Mouse (Mus musculus) kidney, adult 11 months (tissue): ENCODE measurements around the gene Tead2.
"Not testable (repeated sequence)": the region's sequence is repeated elsewhere in the genome, so short reads cannot be mapped to it uniquely, and the experiment has no call there.

ENCODE experiments used
- DNase-seq: peaks from one replicate; pipeline ENCODE4 v3.0.0; 2022

Gene Tead2

DNA sequence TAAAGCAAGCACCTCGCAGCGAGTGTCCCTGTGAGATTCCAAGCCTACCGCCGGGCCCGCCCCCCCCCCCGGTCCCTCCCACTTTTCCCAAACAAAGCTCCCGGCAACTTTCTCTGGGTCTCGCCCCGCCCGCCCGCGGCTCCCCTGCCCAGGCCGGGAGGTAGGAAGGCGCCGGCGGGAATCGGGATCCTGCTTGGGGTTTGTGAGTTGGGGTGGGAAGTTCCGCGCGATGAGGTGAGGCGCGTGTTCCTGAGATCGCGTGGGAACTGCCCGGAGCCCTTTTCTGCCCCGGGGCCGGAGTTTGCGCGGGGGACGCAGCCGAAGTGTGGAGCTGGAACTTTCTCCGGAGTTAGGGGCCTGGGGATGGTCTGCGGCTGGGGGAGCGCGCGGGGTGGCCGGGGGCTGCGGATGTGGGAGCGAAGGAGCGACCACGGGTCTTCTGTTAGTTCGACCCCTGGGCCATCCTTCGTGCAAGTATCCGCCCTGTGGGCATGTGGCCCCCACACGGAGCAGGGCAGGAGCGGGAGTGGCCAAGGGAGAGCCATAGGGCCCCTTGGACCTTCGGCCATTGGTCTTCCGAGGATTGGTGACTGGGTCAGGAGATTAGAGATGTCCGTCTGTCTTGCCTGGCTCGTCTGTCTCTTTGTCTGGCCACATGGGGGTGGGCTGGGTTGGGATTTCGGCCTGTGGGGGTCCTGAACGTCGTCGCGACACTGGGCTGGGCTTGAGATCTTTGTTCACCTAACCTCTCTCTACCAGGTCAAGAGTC is at the start of gene Tead2:
Gene Tead2 (plus strand): TSS at position 81 of the 769 bp plus-strand sequence.
- no peak for DNase-seq

DNA sequence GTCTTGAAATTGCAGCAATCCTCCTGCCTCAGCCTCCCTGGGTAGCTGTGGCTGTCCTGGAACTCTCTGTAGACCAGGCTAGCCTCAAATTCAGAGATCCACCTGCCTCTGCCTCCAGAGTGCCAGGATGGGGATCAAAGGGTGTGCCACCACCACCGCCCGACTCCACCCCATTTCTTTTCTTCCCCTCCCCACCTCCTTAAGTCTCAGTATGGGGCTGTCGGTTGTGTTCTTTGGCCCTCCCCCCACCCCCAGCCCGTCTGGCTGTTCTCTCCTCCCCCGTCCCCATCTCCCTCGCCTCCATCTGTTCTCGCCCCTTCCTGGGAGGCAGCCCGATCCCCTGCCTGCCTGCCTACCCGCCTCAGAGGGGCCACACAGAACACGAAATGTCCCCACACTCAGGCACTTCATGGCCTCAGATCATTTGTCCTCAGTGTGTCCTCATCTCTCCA is 48.6 kb upstream of the Tead2 start:
- DNase-seq: no peak

DNA sequence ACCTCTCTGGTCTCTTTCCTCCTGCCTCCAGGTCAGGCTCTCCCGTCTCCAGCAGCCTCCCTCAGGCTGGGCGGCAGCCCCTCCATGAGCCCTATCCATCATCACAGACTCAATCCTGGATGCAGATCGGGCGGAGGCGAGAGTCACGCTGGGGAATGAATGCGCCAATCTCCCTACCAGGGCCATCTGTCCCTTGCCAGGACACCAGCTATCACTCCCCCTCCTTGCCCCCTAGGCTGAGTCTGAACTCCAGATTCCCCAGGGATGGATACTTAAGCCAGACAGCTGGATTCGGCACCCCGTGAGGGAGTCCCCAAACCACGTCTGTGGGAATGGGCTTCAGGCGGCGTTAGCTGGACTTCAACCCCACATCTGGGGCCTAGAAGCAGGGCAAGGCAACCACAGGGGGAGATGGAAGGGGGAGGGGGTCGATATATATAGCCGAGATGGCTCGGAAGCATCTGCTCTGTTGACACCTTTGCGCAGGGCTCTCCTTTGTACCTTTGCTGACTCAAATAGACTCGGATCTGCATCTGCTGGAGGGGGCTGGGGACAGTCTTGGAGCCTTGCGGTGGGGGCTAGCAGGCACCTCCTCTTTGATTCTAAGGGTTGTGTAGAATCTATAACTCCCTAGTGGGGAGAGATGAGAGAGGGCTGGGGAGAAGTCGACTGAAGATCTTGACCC is 47.6 kb upstream of the Tead2 start:
- DNase-seq: no peak

DNA sequence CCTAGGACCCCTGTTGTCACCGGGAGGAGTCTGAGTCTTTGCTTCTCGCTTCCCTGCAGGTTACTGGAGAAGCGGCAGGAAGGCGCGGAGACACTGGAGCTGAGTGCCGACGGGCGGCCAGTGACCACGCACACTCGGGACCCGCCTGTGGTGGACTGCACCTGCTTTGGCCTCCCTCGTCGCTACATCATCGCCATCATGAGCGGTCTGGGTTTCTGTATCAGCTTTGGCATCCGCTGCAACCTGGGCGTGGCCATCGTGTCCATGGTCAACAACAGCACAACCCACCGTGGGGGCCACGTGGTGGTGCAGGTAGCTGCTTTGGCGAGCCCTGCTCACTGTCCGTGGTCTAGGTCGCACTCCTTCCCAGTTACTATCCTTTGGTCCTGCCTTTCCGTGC is 46.9 kb upstream of the Tead2 start:
- DNase-seq: no peak

DNA sequence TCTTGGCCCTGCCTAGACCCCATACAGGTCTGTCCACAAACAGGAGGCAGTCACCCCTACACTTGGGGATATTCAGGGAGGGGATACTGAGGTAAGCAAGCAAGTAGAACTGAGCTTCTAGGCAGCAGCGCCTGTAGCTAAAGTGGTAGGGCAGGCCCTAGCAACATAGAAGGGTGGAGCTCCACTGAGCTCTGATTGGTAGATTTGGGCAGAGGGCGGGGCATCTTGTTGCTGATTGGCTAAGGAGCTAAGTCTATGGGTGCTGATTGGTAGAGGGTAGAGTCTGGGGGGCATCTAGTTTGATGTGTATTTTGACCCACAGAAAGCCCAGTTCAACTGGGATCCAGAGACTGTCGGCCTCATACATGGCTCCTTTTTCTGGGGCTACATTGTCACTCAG is 46.1 kb upstream of the Tead2 start:
- DNase-seq: no peak

DNA sequence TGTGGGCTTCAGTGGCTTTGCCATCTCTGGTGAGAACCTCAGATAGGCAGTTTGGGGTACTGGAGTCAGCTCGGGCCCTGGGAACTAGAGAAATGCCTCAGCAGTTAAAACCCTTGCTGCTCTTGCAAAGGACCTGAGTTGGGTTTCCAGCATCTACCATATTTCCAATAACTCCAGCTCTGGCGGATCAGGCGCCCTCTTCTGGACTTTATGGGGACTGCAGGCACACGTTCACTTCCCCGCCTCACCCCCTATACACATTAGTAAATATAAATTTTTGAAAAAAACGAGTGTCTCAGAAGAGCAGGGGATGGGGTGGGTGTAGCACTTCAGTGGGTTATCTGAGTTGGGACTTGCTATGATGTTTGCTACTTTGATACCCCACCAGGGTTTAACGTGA is 42.6 kb upstream of the Tead2 start:
- DNase-seq: no peak

DNA sequence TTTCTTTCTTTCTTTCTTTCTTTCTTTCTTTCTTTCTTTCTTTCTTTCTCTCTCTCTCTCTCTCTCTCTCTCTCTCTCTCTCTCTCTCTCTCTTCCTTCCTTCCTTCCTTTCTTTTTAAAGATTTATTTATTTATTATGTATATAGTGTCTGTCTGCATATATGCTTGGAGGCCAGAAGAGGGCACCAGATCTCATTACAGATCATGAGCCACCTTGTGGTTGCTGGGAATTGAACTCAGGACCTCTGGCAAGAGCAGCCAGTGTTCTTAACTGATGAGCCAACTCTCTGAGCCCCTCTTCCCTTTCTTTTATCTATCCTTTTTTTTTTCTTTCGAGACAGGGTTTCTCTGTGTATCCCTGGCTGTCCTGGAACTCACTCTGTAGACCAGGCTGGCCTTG is 41.8 kb upstream of the Tead2 start:
- not testable (repeated sequence) for DNase-seq

DNA sequence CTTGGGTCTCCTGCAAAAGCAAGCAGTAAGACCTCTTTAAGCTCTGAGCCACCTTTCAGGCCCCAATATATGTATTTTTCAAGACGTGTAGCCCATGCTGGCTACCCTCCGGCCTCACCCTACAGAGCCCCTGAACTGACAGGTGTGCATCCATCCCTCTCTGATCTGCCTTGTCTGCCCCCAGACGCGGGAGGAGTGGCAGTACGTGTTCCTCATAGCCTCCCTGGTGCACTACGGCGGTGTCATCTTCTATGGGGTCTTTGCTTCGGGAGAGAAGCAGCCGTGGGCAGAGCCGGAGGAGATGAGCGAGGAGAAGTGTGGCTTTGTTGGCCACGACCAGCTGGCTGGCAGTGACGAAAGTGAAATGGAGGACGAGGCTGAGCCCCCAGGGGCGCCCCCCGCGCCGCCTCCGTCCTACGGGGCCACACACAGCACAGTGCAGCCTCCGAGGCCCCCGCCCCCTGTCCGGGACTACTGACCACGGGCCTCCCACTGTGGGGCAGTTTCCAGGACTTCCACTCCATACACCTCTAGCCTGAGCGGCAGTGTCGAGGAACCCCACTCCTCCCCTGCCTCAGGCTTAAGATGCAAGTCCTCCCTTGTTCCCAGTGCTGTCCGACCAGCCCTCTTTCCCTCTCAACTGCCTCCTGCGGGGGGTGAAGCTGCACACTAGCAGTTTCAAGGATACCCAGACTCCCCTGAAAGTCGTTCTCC is 40.8 kb upstream of the Tead2 start:
- no peak for DNase-seq

DNA sequence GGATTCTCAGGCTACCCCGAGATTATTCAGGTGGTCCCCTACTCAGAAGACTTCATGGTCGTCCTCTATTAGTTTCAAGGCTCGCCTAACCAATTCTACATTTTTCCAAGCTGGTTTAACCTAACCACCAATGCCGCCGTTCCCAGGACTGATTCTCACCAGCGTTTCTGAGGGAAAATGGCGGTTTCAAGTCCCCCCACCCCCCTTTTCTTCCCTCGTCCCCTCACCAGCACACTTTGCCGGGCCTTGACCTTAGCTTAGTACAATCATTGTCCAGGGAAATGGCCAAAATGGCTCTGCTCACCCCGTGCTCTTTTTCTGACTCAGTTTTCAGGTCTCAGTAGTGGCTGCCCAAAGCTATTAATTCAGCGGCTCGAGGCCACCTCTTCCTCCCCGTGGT is 40.2 kb upstream of the Tead2 start:
- no peak for DNase-seq

DNA sequence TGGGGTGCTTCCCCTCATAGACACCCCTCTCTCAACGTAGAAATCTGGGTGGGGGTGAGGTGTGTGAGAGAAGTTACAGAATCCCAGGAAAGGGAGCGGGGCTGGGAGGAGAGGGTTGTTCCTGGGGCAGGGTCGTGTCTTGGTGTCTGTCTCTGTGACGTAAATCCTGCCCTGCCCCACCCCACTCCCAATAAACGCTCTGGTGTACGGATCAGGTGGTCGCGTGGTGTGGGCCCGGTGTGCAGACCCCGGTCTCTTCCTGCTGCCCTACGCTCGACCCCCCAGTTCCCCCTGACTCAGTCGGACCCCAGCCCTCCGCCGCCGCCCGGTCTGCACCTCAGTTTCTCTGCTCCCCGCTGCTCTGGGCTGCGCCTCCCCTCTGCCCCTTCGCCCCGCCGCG is 39.6 kb upstream of the Tead2 start:
- no peak for DNase-seq

DNA sequence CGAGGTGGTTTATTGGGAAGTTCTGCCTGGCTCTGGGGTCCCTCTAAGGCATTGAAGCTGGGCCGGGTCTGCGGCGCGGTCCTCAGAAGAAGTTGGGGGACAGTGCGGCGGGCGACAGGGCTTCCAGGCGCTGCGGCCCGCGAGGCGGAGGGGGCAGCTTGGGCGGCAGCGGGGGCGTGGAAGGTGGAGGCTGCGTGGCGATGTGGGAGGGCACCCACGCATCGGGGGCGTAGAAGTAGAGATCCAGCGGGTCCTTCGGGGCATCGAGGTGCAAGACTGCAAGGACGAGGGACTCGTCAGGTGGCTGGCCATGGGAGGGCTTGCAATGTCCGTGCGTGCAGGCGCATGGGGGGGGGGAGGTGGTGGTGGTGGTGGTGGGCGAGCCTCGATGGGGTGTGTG is 39.2 kb upstream of the Tead2 start:
- DNase-seq: no peak

DNA sequence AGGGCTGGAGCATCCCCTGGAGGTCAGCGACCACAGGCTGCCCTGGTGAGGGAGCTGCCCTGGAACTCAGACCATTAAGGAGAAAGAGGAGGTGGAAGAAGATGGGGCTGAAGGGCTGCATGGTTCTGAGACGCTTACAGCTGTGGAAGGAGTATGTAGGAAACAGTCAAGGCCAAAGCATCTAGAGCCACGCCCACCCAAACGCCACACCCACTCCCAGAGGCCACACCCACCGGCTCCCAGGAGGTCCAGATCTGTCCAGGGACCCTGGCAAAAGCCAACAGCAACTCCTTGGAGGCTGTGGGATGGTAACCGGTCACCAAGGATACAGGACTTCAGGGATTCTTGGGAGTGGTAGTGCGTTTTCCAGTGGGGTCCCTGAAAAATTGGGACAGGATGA is 37.0 kb upstream of the Tead2 start:
- DNase-seq: no peak

DNA sequence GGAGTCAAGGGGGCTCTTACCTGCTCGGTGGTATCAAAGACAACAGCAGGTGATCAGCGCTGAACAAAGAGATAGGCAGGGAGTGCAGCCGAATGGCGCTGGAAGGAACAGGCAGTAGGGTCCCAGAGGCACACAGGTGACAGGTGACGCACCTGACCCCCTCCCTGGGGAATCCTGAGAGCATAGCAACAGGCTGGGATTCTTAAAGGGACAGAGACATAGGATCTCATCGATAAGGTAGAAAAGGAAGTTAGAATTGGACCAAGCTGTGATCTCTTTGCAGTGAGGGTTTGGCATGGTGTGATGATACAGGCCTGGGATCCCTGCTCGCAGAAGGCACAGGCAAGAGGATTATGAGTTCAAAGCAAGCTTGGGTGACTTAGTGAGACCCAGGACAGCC is 36.1 kb upstream of the Tead2 start, which contains the start of gene Gfy:
Gene Gfy (minus strand): TSS at position 101 of the 400 bp plus-strand sequence.
- no peak for DNase-seq

DNA sequence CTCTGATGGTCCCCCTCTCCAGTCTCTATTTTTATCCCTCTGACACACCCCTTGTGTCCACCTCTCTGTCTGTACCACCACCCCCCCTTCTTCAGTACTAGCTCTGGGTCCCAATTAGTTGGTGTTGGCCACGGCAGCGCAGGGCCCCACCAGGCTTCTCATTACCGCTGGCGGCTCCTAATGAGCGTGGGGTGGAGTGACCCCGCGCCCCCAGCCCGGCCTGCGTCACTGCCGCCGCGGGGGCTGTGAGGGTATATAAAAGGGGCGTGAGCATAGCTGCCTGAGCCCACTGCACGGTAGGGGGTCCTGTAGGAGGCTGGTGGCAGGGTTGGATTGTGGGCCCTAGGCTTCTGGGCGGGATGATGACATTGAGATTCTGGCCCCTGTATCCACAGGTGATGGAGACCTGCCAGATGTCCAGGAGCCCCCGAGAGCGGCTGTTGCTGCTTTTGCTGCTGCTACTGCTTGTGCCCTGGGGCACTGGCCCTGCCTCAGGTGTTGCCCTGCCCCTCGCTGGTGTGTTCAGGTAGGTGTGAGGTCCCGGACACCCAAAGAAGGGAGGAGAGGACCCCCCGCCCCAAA is 34.6 kb upstream of the Tead2 start, which contains the start of gene Pth2:
Gene Pth2 (plus strand): TSS at position 100 of the 582 bp plus-strand sequence.
- DNase-seq: no peak

DNA sequence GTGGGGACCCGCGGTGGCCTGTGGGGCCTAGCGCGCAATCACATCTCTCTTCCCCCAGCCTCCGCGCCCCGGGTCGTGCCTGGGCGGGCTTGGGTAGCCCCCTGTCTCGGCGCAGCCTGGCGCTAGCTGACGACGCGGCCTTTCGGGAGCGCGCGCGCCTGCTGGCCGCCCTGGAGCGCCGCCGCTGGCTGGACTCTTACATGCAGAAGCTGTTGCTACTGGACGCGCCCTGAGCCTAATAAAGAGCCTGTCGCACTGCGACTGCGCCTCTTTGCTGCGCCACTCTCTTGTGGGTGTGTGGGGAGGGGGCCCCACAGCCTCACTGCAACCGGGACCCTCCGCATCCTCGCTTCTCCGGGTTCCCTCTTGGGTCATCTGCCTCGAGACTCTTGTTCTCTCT is 34.0 kb upstream of the Tead2 start:
- DNase-seq: no peak

DNA sequence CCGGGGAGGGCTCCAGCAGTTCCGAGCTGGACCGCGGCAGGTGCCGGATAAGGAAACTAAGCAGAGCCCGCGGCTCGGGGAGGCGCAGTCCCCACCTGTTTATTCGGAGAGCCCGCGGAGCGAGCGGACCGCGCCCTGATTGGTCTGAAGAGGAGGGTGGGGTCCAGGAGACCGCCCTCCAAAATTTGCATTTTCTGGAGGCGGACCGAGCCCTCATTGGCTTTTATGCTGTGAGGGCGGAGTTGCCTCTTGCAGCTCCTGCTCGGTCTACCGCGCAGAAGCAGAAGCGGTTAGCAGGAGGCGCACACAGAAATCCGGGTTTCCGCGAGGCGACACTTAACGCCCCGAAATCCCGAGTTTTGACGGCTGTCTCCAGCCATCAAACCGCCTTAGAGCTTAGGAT is 33.4 kb upstream of the Tead2 start:
- DNase-seq: peak; percentile 92

DNA sequence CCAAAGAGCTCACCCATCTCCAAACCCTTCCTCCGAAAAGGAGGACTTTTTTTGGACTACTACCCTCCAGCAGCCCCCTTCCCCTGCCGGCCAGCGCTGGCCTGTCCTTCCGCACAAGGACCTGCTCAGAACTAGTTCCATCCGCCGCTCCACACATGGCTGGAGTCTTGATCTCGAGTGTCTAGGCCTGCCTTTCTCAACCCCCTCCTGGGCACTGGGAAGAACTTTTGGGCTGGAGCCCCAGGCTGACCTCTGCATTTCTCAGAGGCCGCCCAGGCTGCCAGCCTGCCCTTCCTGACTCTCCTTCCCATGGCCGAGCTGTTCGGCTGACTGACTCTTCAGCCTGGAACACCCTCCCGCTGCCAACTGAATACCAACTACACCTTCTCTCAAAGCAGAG is 32.9 kb upstream of the Tead2 start:
- peak; percentile 54 for DNase-seq

DNA sequence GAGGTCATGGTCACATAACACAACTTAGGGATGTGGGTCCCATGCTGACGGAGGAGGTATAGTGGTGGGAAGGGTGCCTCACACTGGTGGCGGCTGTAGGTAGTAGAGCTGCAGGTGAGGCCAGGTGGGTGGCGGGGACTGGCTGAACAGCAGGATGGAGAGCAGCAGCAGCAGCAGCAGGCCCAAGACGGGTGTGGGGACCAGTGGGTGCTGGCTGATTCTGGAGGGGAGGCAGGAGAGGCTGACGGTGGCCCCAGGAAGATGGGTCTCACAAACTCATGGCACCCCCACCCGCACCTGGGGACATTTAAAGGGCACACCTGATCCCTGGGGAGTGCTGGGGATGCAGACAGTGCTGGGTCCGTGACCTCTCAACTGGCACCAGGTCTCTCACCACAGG is 31.9 kb upstream of the Tead2 start:
- DNase-seq: no peak

DNA sequence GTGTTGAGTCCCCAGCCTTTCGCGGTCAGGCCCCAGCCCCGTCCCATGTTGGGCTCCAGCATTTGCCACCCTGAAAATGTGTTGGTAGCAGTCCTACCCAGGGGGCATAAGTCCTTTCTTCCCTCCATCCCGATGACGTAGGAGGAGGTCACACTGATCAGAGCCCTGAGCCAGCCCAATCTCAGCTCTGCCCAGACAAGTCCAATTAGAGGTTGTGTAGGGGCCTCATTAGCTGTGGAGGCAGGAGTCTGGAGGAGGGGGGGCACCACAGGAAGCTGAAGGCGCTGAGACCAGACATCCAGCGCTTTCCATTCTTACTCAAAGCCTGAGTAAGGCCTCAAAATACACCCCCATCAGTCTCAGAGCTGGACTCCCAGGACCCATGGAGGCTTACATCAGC is 29.6 kb upstream of the Tead2 start:
- DNase-seq: no peak

DNA sequence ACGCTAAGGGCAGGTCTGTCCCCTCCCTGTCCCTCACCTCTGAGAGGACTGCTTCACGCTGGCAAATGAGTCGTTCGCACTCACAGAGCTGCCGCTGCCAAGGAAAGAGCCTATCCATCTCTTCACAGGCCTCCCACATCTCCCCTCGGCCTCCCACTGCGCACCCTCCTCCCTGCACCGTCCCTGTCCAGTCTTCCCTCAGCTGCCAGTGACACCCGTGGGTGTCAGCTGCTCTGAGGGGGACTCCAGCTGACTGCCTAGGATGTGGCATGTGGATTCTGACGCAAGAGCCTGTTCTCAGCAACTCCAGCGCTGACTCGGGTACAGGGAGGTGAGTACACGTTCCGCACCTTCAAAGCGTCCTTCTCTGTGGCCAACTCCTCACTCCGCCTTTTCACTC is 26.0 kb upstream of the Tead2 start:
- no peak for DNase-seq

DNA sequence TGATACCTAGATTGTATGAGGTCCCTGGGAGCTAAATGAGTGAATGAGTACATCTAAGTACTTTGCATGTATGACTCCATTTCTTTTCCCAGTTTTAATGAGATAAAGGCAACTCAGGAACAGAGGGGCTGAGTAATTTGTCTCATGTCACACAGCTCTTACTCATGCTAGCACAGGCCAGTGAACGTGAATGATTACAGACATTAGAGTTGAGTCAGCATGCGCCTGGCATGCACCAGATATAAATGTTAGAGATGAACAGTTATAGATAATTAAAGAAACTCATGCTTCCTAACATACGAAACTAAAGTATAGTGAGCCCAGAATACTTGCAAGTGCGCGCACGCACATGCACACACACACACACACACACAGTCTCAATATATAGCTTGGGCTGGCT is 25.4 kb upstream of the Tead2 start:
- DNase-seq: no peak

DNA sequence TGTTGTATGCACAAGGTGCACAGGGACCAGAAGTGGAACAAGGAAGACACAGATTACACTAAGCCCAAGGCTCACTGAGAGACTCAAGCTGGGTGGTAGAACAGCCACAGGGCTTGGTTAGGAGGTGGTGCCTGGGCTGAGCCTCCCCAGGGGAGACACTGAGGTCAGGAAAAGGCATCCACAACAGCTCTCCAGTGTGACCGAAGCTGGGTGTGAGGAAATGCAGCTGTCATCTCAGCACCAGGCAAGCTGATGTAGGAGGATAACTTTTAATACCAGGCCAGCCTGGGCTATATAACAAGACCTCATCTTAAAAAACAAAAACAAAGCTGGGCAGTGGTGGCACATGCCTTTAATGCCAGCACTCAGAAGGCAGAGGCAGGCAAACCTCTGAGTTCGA is 24.4 kb upstream of the Tead2 start:
- no peak for DNase-seq

DNA sequence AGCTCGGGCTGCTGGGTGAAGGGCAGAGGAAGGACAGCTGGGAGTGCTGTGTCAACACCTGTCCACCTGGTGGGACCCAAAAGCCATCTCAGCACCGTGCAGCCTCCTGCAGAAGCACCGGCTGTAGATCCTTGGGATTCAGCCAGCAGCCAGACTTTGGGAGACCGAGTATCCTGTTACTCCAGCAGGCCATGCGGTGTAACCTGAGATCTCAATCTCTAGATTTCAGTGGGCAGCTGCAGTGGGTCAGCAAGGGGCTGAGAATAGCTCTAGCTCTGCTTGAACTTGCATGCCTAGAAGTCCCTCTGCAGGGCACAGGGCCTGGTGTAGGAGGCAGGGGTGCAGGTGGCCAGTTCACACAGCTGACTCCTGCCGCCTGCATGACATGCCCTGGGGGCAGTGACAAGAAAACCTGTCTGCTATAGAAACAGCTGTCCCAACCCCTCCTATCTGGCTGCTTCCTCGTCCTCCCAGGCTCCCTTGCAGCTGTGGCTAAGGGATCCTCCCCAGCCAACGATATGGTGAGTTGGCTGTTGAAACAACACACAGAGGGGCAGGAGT is 23.7 kb upstream of the Tead2 start:
- DNase-seq: no peak
